Mouse (Mus musculus) ES-E14 (cell line): ENCODE data around the gene Kcnc4.

Experiments
- CHD2 ChIP-seq: IDR thresholded peaks from 2 replicates; pipeline ENCODE4 v1.6.1; 2014; ENCODE audit warnings: mild to moderate bottlenecking, low read depth, low read length, inconsistent platforms
- HCFC1 ChIP-seq: IDR thresholded peaks from 2 replicates; pipeline ENCODE4 v1.6.1; 2012; ENCODE audit warnings: low read length, inconsistent platforms, borderline replicate concordance; ENCODE audit not compliant: insufficient read depth
- ZNF384 ChIP-seq: IDR thresholded peaks from 2 replicates; pipeline ENCODE4 v1.6.1; 2012; ENCODE audit warnings: low read depth, low read length, inconsistent platforms

- TF ChIP-seq CHD2 (no peak), HCFC1 (no peak), ZNF384 (no peak)
Observed at GRCm38 (mm10) chr3:107496086-107496850, 36.9 kb upstream of the Kcnc4 start.
